Mouse (Mus musculus) urinary bladder, postnatal 10 days (tissue): ENCODE measurements around the gene Slc12a4.
A peak's percentile ranks its signal among the peaks of the same experiment; 100 is the strongest.

Experiments
- DNase-seq: peaks from one replicate; pipeline ENCODE4 v3.0.0; 2022; ENCODE audit warnings: low spot score

Gene Slc12a4

DNA sequence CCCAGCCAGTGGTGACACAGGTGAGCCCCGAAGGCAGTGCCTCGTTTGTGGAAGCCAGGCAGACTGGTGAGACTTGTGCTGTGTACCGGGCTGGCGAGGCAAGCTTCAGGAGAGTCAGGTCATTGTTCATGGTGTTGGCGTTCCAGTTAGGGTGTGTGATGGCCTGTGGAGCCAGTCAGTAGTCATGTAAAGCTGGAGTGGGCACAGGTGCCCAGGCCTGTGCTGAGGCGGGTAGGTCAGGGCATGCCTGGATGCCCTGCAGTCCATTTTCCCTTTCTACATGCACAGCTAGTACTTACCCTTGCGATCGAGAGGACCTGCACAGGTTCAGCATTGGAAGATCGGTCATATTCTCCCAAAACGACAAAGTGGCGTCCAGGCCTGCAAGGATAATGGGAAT is 33.4 kb downstream of the Slc12a4 start:
- DNase-seq = no peak

DNA sequence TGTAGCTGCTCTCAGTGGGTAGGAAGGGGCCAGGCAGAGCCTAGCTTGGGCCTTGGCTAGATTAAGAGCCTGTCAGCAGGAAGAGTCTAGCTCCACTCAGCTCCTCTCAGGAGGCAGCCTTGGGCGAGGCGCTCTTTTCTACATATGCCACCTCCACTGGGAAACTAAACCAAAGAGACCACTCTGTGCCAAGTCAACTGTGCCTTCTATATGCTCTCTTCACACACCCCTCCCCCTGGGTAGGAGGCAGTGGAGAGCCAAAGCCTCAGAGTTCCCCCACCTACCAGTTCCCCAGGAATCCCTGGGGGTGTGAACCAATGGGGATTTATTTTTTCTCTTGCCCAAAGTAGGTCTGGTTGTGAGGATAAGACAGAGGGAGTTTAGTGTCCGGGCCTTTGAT is 34.6 kb downstream of the Slc12a4 start:
- DNase-seq = no peak

DNA sequence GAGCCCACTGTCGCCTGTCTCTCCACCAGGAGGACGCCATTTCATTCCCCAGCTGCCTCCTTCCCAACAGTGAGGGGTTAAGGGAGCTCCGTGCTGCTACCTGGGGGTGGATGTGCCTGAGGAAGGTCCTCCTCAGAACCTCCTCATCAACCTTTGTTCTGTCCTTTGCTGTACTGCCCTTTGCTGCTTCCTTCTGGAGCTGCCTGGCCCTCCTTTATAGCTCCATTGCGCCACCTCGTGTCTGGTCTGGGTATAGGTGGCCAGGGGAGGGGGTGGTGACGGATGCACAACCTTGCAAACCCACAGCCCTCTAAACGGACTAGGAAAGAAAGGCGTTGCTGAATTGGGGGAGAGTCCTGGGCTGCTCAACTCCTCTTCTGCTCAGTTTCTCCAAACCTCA is 35.3 kb downstream of the Slc12a4 start:
- peak; percentile 68 for DNase-seq

DNA sequence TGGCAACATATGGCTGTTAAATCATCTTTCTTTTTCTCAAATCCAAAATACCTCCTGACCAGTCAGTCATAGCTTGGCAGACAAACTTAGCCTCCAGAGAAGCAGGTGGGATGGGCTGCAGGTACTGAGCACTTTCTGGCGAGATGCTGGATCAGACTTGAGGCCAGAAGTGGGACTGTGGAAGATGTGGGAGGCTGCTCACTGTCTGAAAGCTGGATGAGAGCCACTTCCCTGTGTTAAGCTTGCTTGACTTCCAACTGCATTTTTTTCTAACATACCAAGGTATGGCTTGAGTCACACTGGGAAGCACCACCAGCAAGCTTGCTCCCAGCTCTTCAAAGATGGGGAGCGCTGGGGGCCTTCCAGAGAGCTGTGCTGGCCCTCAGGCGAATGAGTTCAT is 40.8 kb downstream of the Slc12a4 start:
- DNase-seq = no peak

- DNase-seq = no peak
These were observed 46.5 kb downstream of the Slc12a4 start for GRCm38 (mm10) chr8:105919390-105919789.

GRCm38 (mm10) chr8:105900941-105901616 is 64.8 kb downstream of the Slc12a4 start:
- no peak for DNase-seq

DNA sequence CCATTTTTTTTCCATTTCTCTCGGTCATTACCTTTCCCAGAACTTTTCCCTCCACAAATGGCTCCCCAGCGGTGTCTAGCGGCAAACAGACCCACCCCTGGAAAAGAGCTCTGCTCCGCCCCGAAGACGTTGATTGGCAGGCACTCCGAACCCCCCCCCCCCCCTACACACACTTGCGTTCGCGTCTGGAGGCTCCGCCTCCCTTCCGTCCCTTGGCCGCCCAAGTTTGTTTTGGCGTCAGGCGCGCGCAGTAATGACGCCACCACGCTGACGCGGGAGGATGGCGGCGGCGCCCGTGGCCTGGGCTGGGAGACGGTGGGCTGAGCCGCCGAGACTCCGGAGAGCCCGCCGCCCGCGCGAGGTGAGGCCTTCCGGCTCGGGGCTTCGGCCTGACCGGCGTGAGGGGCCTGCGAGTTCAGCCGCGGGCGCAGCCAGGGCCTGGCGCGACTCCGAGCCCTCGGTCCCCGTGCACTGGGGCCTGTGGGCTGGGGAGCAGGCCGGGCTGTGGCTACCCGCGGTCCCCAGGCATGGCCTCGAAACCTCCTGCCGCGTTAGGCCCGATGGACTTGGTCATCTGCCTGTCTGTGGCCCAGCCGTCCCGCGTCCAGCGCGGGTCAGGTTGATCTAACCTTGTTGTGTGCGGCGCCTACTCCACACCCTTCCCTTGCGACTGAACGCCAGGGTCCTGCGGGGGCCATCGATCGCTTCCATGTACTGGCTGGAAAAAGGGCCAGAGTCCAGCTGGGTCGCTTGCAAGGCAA is 65.5 kb downstream of the Slc12a4 start, which contains the start of gene Pskh1:
Gene Pskh1, plus strand, starts transcription at position 262 of the 761 bp plus-strand sequence.
- peak; percentile 73 for DNase-seq

- DNase-seq = no peak
These were observed 68.0 kb downstream of the Slc12a4 start for GRCm38 (mm10) chr8:105897801-105898480.
